Mouse (Mus musculus): ENCODE measurements at regions not wholly inside any gene's neighbourhood (a gene's known extent, or its start where the extent isn't known, plus 50 kb on each side); places are given as distances from the start of the nearest gene placed in this dataset.

DNA sequence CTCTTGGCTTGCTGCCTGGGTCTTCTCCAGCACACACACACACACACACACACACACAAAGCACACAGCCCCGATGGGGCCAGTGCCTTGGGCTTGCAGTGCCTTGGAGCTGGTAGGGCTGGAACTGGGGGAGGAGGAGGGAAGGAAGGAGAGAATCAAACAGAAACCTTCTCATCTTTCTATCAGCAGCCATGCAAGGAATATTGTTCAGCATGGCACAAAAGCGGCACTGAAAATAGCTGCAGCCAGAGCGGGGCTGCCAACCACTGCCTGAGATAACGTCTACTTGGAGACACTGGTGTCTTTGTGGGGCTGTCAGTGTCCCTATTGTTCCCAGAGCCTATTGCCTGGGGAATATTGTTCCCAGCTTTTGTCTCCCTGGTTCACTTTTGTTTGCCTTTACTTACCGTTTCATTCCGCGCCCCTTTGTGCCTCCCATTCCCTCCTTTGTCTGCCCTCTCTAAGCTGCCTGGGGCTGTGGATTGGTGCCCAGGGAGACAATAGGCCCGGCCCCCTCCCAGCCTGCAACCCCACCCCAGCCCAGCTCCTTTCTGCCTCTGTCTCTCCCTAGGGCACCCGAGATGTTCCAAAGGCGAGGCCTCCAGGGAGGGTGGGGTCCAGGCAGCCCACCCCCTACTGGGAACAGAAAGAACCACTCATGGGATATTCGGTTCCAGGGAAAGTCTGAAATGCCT, 68.3 kb upstream of the Sox13 start:
- 5% methylated on average over 11 of the region's 11 CpGs for WGBS
- Histone ChIP-seq H3K27ac (ENCODE audit: insufficient read depth, low read length) (no peak overlapping the region), H3K4me1 (ENCODE audit: control insufficient read depth, insufficient read depth, low read length) (no peaks in the 10 kb centered on the region), H3K4me3 (replicated peaks; ENCODE audit: insufficient read depth, low read depth, low read length) (no peak overlapping the region), H3K27me3 (ENCODE audit: control insufficient read depth, insufficient read depth, low read length) (no peaks in the 10 kb centered on the region)
- TF ChIP-seq POLR2A (IDR thresholded peaks at IDR 0.05; ENCODE audit: borderline replicate concordance, insufficient read depth, low read length) (no peak), CTCF (IDR thresholded peaks at IDR 0.05; ENCODE audit: borderline replicate concordance, insufficient read depth, low read depth, low read length) (no peak)
- peak in 1 of 2 experiments; percentile 23 for DNase-seq

- TF ChIP-seq CTCF (IDR thresholded peaks at IDR 0.05; ENCODE audit: borderline replicate concordance, insufficient read depth, low read depth, low read length), result no peak
- TF ChIP-seq POLR2A (IDR thresholded peaks at IDR 0.05; ENCODE audit: borderline replicate concordance, insufficient read depth, low read length), result no peak
- WGBS, result 22% methylated on average over 4 of the region's 4 CpGs
- H3K27ac ChIP-seq (ENCODE audit: insufficient read depth, low read length), result no peak overlapping the region
- no peak overlapping the region for H3K4me3 ChIP-seq (replicated peaks; ENCODE audit: insufficient read depth, low read depth, low read length)
- no peaks in the 10 kb centered on the region for H3K4me1 ChIP-seq (ENCODE audit: control insufficient read depth, insufficient read depth, low read length)
- no peak for DNase-seq
- no peaks in the 10 kb centered on the region for H3K27me3 ChIP-seq (ENCODE audit: control insufficient read depth, insufficient read depth, low read length)
These were observed 67.7 kb upstream of the Sox13 start for GRCm38 (mm10) chr1:133491857-133492290.

GRCm38 (mm10) chr1:133487171-133487901, 63.2 kb upstream of the Sox13 start:
- no peak for TF ChIP-seq POLR2A (IDR thresholded peaks at IDR 0.05; ENCODE audit: borderline replicate concordance, insufficient read depth, low read length)
- TF ChIP-seq CTCF (IDR thresholded peaks at IDR 0.05; ENCODE audit: borderline replicate concordance, insufficient read depth, low read depth, low read length), result no peak
- no peak overlapping the region for H3K27ac ChIP-seq (ENCODE audit: insufficient read depth, low read length)
- no peak for DNase-seq
- H3K4me1 ChIP-seq (ENCODE audit: control insufficient read depth, insufficient read depth, low read length), result no peaks in the 10 kb centered on the region
- no peaks in the 10 kb centered on the region for H3K27me3 ChIP-seq (ENCODE audit: control insufficient read depth, insufficient read depth, low read length)
- no peak overlapping the region for H3K4me3 ChIP-seq (replicated peaks; ENCODE audit: insufficient read depth, low read depth, low read length)
- 70% methylated on average over 8 of the region's 8 CpGs for WGBS

DNA sequence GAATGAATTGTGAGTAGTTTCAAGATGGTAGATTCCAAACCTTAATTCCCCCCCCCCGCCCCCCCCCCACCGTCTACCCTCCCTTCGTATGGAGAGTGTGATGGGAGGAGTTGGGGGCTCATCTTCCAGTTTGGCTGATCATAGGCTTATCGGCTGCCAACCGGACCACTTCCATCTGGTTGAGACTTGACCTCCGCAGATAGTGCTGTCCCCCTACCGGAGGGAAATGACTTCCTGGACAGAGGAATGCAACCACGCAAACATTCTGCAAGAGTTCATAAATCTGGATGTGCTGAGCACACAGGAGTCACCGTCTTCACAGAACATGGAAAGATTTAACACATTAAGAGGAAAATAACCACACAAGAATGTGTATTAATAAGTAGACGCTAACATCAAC, 62.2 kb upstream of the Sox13 start:
- Histone ChIP-seq H3K4me3 (replicated peaks; ENCODE audit: insufficient read depth, low read depth, low read length) (no peak overlapping the region), H3K27me3 (ENCODE audit: control insufficient read depth, insufficient read depth, low read length) (no peaks in the 10 kb centered on the region), H3K27ac (ENCODE audit: insufficient read depth, low read length) (no peak overlapping the region), H3K4me1 (ENCODE audit: control insufficient read depth, insufficient read depth, low read length) (no peaks in the 10 kb centered on the region)
- TF ChIP-seq CTCF (IDR thresholded peaks at IDR 0.05; ENCODE audit: borderline replicate concordance, insufficient read depth, low read depth, low read length) (no peak), POLR2A (IDR thresholded peaks at IDR 0.05; ENCODE audit: borderline replicate concordance, insufficient read depth, low read length) (no peak)
- WGBS, result 42% methylated on average over 10 of the region's 10 CpGs
- DNase-seq, result no peak

DNA sequence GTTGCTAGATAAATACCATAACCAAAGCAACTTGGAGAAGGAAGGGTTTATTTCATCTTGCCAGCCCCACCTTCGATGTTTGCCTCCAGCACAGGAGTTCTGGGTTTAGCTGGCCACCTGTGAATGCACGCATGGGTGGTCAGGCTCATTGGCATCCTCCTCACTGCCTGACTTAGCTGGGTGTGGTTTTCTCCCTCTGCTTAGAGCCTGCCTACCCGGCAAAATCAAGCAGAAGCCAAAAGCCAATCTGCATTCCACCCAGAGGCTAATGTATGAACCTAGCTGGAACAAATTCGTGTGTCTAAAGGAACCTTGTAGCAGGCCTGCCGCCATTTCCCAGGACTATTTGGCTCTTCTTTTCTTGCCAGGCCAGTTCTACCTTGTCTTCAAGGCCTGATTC, 58.7 kb upstream of the Sox13 start:
- 18% methylated on average over 5 of the region's 5 CpGs for WGBS
- no peak overlapping the region for H3K4me3 ChIP-seq (replicated peaks; ENCODE audit: insufficient read depth, low read depth, low read length)
- TF ChIP-seq POLR2A (IDR thresholded peaks at IDR 0.05; ENCODE audit: borderline replicate concordance, insufficient read depth, low read length), result no peak
- no peak for TF ChIP-seq CTCF (IDR thresholded peaks at IDR 0.05; ENCODE audit: borderline replicate concordance, insufficient read depth, low read depth, low read length)
- no peak for DNase-seq
- H3K27me3 ChIP-seq (ENCODE audit: control insufficient read depth, insufficient read depth, low read length), result no peaks in the 10 kb centered on the region
- no peaks in the 10 kb centered on the region for H3K4me1 ChIP-seq (ENCODE audit: control insufficient read depth, insufficient read depth, low read length)
- H3K27ac ChIP-seq (ENCODE audit: insufficient read depth, low read length), result no peak overlapping the region

- 72% methylated on average over 2 of the region's 2 CpGs for WGBS
- no peak for DNase-seq
- no peak for TF ChIP-seq CTCF (IDR thresholded peaks at IDR 0.05; ENCODE audit: borderline replicate concordance, insufficient read depth, low read depth, low read length)
- TF ChIP-seq POLR2A (IDR thresholded peaks at IDR 0.05; ENCODE audit: borderline replicate concordance, insufficient read depth, low read length), result no peak
- H3K4me1 ChIP-seq (ENCODE audit: control insufficient read depth, insufficient read depth, low read length), result no peaks in the 10 kb centered on the region; the same call in 1 of the 2 replicates
- no peak overlapping the region for H3K27ac ChIP-seq (ENCODE audit: insufficient read depth, low read length)
- H3K4me3 ChIP-seq (replicated peaks; ENCODE audit: insufficient read depth, low read depth, low read length), result no peak overlapping the region
- no peaks in the 10 kb centered on the region for H3K27me3 ChIP-seq (ENCODE audit: control insufficient read depth, insufficient read depth, low read length)
These were observed 50.4 kb upstream of the Sox13 start for GRCm38 (mm10) chr1:133474546-133474945.
